Mouse (Mus musculus) kidney, embryonic 15.5 days (tissue): ENCODE measurements around the gene Tcl1b3. TPM values are rescaled to one million over a fixed set of nuclear protein-coding genes. Genes with fewer than 3 reads are reported as not detected.

ENCODE experiments used
- polyA plus RNA-seq: library from polyadenylated mRNA; unstranded; fragments of >200 nt; fragmentation: Nextera tagmentation; extraction: Ambion mirVana; gene quantifications from 2 replicates; pipeline ENCODE4 v1.2.1, GENCODE M21; 2015

Tcl1b3 gene
- polyA plus RNA-seq, 1 experiment from 2014 or later, result not detected

Other genes with a start within 250 kb of the Tcl1b3 start
- gene Syne3, start 181.2 kb upstream of the Tcl1b3 start, polyA plus RNA-seq, result 0.82 TPM in 2 replicates
- gene Glrx5, start 158.4 kb upstream of the Tcl1b3 start, polyA plus RNA-seq, result 159 and 184 TPM in 2 replicates
- gene Tcl1b2, start 45.0 kb upstream of the Tcl1b3 start, polyA plus RNA-seq, result not detected in 2 replicates
- gene Tcl1b1, start 31.4 kb upstream of the Tcl1b3 start, polyA plus RNA-seq, result not detected in 2 replicates
- gene Tcl1b5, start 14.7 kb upstream of the Tcl1b3 start, polyA plus RNA-seq, result not detected in 2 replicates
- not detected in 2 replicates for gene Tcl1b4, start 10.9 kb downstream of the Tcl1b3 start, polyA plus RNA-seq
- not detected in 2 replicates for gene Tcl1, start 31.8 kb downstream of the Tcl1b3 start, polyA plus RNA-seq
- 0.08 and 0.12 TPM in 2 replicates for gene Tunar, start 142.8 kb downstream of the Tcl1b3 start, polyA plus RNA-seq